Mouse (Mus musculus) small intestine, adult 2 months (tissue): ENCODE data around the gene Mcm3ap.

Experiments used
- CTCF ChIP-seq: fragments of 200-500 bp; IDR thresholded peaks from 2 replicates; pipeline ENCODE4 v1.5.1; 2012; ENCODE audit warnings: low read depth, mild to moderate bottlenecking, control low read depth, inconsistent platforms, low read length, moderate library complexity, mixed read lengths; ENCODE audit not compliant: insufficient replicate concordance, insufficient read length; ENCODE audit errors: extremely low read depth
- POLR2A ChIP-seq: fragments of 200-500 bp; IDR thresholded peaks from 2 replicates; pipeline ENCODE4 v1.6.1; 2012; ENCODE audit warnings: low read depth, mild to moderate bottlenecking, control low read depth, inconsistent platforms, low read length, moderate library complexity

DNA sequence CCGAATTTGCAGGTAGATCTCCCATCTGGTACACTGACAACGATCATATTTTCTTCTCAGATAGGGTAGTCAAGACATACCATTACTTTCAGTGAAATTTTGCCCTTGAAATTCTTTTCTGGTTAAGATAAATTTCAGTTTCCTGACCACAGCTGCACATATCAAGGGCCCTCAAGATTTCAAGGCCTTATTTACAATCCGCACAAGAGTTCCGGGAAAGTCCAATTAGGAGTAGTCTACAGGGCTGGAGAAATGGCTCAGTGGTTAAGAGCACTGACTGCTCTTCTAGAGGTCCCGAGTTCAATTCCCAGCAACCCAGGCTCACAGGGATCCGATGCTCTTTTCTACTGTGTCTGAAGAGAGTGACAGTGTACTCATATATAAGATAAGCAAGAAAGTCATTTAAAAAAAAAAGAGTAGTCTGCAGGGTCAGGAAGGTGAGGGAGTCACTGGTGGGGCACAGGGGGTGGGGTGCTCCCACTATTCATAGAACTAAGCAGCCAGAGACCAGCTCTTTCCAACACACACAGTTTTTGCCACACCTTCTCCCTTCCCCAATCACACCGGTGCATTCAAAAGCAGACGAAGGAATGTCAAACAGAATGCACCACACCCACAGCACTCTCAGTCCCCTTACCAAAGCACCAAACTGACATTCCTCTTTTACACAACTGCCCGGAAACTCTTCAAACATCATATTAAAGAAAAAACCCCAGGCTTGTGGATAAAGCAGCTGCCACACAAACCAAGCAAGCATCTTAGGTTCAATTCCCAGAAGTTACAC lies 29.4 kb upstream of the Mcm3ap start:
- TF ChIP-seq CTCF (no peak), POLR2A (no peak)
